Mouse (Mus musculus) midbrain, postnatal 0 days (tissue): ENCODE results near the gene Agrn. TPM values are rescaled to one million over a fixed set of nuclear protein-coding genes. Genes with fewer than 3 reads are reported as not detected.
"Not testable (repeated sequence)": the region's sequence is repeated elsewhere in the genome, so short reads cannot be mapped to it uniquely, and the experiment has no call there.

Experiments
- ATAC-seq: fragments of 200-750 bp; cut with Nextera tagmentation; 2 replicates; pipeline ENCODE4 v1.8.0; 2017; ENCODE audit warnings: moderate number of reproducible peaks, mild to moderate bottlenecking, moderate TSS enrichment, moderate library complexity; ENCODE audit not compliant: low FRiP score
- DNase-seq: peaks from one replicate; pipeline ENCODE4 v3.0.0-alpha.2; 2015; ENCODE audit warnings: low spot score
- H3K27ac ChIP-seq: fragments of 300-500 bp; sonication (generic); 2 replicates; pipeline ENCODE4 v1.5.1; 2014; ENCODE audit warnings: low read depth, mild to moderate bottlenecking, low read length, mixed read lengths
- H3K27me3 ChIP-seq: fragments of 300-500 bp; sonication (generic); 2 replicates; pipeline ENCODE4 v1.6.1; 2014; ENCODE audit warnings: low read length, control low read depth, mixed read lengths; ENCODE audit not compliant: insufficient read depth
- H3K36me3 ChIP-seq: fragments of 300-500 bp; sonication (generic); 2 replicates; pipeline ENCODE4 v1.6.1; 2014; ENCODE audit warnings: low read length, control low read depth, mixed read lengths; ENCODE audit not compliant: insufficient read depth
- H3K4me1 ChIP-seq: fragments of 300-500 bp; sonication (generic); 2 replicates; pipeline ENCODE4 v1.6.1; 2014; ENCODE audit warnings: mild to moderate bottlenecking, control low read depth, antibody characterized with exemption, low read length, mixed read lengths; ENCODE audit not compliant: insufficient read depth
- H3K4me2 ChIP-seq: fragments of 300-500 bp; sonication (generic); 2 replicates; pipeline ENCODE4 v1.6.1; 2014; ENCODE audit warnings: low read depth, mild to moderate bottlenecking, low read length, mixed read lengths; ENCODE audit not compliant: poor library complexity, severe bottlenecking
- H3K4me3 ChIP-seq: fragments of 300-500 bp; sonication (generic); 2 replicates; pipeline ENCODE4 v1.5.1; 2014; ENCODE audit warnings: low read depth, mild to moderate bottlenecking, low read length, moderate library complexity
- H3K9ac ChIP-seq: fragments of 300-500 bp; sonication (generic); replicated peaks from 2 replicates; pipeline ENCODE4 v1.6.1; 2014; ENCODE audit warnings: mild to moderate bottlenecking, low read length, moderate library complexity, mixed read lengths; ENCODE audit not compliant: poor library complexity, severe bottlenecking
- H3K9me3 ChIP-seq: fragments of 300-500 bp; sonication (generic); 2 replicates; pipeline ENCODE4 v1.6.1; 2016; ENCODE audit warnings: low read length, control low read depth
- CTCF ChIP-seq: IDR thresholded peaks from 2 replicates; pipeline ENCODE4 v1.5.1; 2016; ENCODE audit warnings: antibody characterized with exemption, mild to moderate bottlenecking
- WGBS: fragments of 180-500 bp; shearing (Covaris S2); extraction: QIAGEN DNeasy Blood & Tissue Kit; methylation state at CpG from one replicate; pipeline ENCODE4 v1.1.7; 2014; 5-methylcytosine and 5-hydroxymethylcytosine counted together
- polyA plus RNA-seq: library from polyadenylated mRNA; unstranded; fragments of >200 nt; fragmentation: Nextera tagmentation; extraction: Ambion mirVana; gene quantifications from 2 replicates; pipeline ENCODE4 v1.2.1, GENCODE M21; 2015
- total RNA-seq: library from RNA; depleted of rRNA; stranded (reverse); fragments of >200 nt; gene quantifications from 2 replicates; pipeline ENCODE4 v1.2.3, GENCODE M21; 2014

Gene Agrn
- total and polyA plus RNA-seq, 2 experiments from 2014 or later: 77.1 to 303 TPM

- Histone ChIP-seq H3K27ac (no peak overlapping the region), H3K36me3 (no peaks in the 10 kb centered on the region), H3K4me3 (no peak overlapping the region), H3K9me3 (no peaks in the 10 kb centered on the region), H3K4me2 (no peak overlapping the region), H3K27me3 (no peaks in the 10 kb centered on the region), H3K4me1 (no peaks in the 10 kb centered on the region), H3K9ac (no peak overlapping the region)
- DNase-seq: no peak
- no peak for ATAC-seq
- WGBS: 95% methylated on average over 3 of the region's 3 CpGs
- no peak for TF ChIP-seq CTCF
These were observed 42.5 kb downstream of the Agrn start for GRCm38 (mm10) chr4:156154771-156155170.

DNA sequence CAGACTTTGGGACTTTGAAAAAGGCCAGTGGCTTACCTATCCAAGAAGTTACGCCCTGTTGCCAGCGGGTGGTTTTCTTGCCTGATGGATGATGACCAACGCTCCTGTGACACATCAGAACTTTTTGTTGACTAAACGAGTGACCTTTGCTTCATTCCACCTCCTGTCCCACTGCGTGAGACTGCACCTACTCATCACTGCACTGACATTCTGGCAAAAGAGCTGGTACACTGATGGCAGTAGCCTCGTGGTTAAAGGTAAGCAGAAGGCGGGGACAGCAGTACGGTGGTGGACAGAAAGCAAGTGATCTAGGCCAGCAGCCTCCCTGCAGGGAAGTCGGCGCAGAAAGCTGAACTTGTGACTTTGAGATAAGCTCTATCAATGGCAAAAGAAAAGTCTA is 46.4 kb downstream of the Agrn start:
- not testable (repeated sequence) for H3K4me3 ChIP-seq, H3K4me2 ChIP-seq, ATAC-seq, H3K36me3 ChIP-seq, H3K9me3 ChIP-seq, H3K9ac ChIP-seq, DNase-seq, H3K27me3 ChIP-seq, H3K27ac ChIP-seq, H3K4me1 ChIP-seq
- WGBS: 91% methylated on average over 10 of the region's 10 CpGs

DNA sequence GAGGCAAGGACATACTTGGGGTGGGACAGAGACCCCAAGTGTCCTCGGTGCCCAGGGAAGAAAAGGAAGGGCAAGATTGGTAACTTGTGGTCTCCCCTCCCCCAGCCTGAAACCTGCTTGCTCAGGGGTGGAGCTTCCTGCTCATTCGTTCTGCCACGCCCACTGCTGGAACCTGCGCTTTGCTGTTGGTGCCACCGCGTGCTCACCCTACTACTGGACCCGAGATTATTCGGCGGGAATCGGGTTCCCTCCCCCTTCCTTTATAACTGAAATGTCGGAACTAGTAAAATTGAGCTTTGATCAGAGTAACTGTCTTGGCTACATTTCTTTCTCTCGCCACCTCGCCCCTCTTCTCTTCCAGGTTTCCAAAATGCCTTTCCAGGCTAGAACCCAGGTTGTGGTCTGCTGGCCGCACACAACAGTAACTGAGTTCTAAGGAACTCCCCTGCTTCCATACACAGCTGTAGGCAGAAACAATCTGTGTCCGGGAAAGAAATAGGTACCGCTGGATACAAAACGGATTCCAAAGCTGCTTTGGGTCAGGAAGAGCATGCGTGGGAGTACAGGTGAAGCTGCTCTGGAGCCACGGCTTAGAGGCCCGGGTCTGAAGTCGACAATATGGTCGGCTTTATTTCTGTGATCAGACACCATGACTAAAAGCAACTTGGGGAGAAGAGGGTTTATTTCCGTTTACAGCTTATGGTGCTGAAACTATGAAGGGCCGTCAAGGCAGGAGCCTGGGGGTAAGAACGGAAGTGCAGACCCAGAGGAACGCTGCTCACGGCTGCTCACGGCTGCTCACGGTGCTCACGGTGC is 60.8 kb downstream of the Agrn start:
- no peak overlapping the region for H3K27ac ChIP-seq
- 95% methylated on average over 30 of the region's 30 CpGs for WGBS
- ATAC-seq: no peak
- H3K9ac ChIP-seq: no peak overlapping the region
- no peaks in the 10 kb centered on the region for H3K27me3 ChIP-seq
- no peaks in the 10 kb centered on the region for H3K9me3 ChIP-seq
- DNase-seq: no peak
- TF ChIP-seq CTCF: no peak
- no peak overlapping the region for H3K4me2 ChIP-seq
- no peak overlapping the region for H3K4me3 ChIP-seq
- H3K36me3 ChIP-seq: no peaks in the 10 kb centered on the region
- no peaks in the 10 kb centered on the region for H3K4me1 ChIP-seq

GRCm38 (mm10) chr4:156135801-156136200 is 61.5 kb downstream of the Agrn start:
- no peak for ATAC-seq
- 94% methylated on average over 14 of the region's 14 CpGs for WGBS
- Histone ChIP-seq H3K4me1 (no peaks in the 10 kb centered on the region), H3K36me3 (no peaks in the 10 kb centered on the region), H3K9ac (no peak overlapping the region), H3K4me2 (no peak overlapping the region), H3K9me3 (no peaks in the 10 kb centered on the region), H3K4me3 (no peak overlapping the region), H3K27ac (no peak overlapping the region), H3K27me3 (no peaks in the 10 kb centered on the region)
- TF ChIP-seq CTCF: no peak
- no peak for DNase-seq

- Histone ChIP-seq H3K4me3 (no peak overlapping the region), H3K4me1 (no peaks in the 10 kb centered on the region), H3K36me3 (no peaks in the 10 kb centered on the region), H3K27ac (no peak overlapping the region), H3K9ac (no peak overlapping the region), H3K27me3 (no peaks in the 10 kb centered on the region), H3K9me3 (no peaks in the 10 kb centered on the region), H3K4me2 (no peak overlapping the region)
- WGBS: 93% methylated on average over 13 of the region's 13 CpGs
- TF ChIP-seq CTCF: no peak
- no peak for DNase-seq
- no peak for ATAC-seq
These were observed 62.2 kb downstream of the Agrn start for GRCm38 (mm10) chr4:156135112-156135511.

DNA sequence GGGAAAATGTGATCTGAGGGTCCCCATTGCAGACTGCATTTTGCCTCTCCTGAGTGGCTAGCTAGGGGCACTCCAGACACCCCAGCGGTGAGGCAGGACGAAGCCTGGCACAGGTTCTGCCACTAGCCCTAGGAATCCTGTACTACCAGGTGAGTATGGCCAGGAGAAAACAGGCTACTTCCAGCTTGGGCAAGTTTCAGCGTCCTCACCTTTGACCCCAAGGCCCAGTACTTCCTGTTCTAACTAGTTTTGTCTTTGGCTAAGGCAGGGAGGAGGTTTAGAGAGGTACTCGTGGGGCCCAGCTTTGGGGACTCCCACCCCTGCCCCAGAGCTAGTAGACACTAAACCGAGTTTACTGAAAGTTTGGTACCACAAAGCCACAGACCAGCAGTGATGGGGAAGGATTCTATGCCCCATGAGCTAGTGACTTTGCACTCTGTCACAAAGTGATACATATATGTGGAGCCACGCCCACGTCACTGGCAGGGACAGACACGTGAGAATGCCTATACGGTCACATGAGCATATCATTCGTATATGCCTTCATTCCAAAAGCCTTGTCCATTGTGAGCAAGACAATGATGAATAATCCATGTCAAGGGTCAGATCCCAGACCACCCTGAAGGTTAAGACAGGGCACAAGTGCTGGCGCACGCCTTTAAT is 63.2 kb downstream of the Agrn start:
- Histone ChIP-seq H3K27ac (no peak overlapping the region), H3K4me2 (no peak overlapping the region), H3K27me3 (no peaks in the 10 kb centered on the region), H3K4me3 (no peak overlapping the region), H3K9ac (no peak overlapping the region), H3K36me3 (no peaks in the 10 kb centered on the region), H3K4me1 (no peaks in the 10 kb centered on the region), H3K9me3 (no peaks in the 10 kb centered on the region)
- DNase-seq (no peak), ATAC-seq (no peak)
- 80% methylated on average over 12 of the region's 12 CpGs for WGBS
- TF ChIP-seq CTCF: no peak
